In the genomic region with DNA sequence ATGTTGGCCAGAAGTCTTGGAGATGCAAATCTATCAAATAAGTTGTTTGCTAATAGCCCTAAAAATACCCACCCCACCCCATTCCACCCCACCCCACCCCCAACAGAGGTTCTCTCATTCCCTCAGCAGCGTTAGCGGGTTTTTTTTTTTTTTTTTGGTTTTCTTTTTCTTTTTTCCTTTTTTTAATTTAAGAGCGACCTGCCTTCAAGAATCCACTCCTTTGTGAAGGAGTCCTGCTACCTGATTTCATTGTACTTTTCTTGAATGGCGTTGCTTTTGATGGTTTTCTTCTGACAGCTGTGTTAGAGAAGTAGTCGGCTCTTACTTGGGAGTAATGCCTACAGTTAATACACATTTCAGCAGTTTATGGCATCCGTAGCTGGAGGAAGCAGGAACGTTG, we compare ENCODE assay signal across 8 mouse cellular contexts. TPM values are rescaled to one million over a fixed set of nuclear protein-coding genes. Genes with fewer than 3 reads are reported as not detected.
A peak's percentile ranks its signal among the peaks of the same experiment; 100 is the strongest.
DNase-seq lines count a peak whose midpoint lies in the region; ATAC-seq and TF ChIP-seq lines count a peak whose summit lies in the region.

No protein-coding gene starts in this region.

- TF ChIP-seq RAD21 in MEL (IDR thresholded peaks at IDR 0.05; ENCODE audit: low read depth, low read length) = no peak

- TF ChIP-seq POLR2A in MEL (IDR thresholded peaks at IDR 0.05; ENCODE audit: control insufficient read depth in 1 of 2, insufficient read depth in 1 of 2, low read depth in 1 of 2, low read length in 2 of 2, poor library complexity in 1 of 2) = no peak

- TF ChIP-seq CTCF in MEL (IDR thresholded peaks at IDR 0.05 in 2 of 3, conservative IDR thresholded peaks at IDR 0.05 in 1 of 3; ENCODE audit: control insufficient read depth in 1 of 3, insufficient read depth in 1 of 3, low read depth in 2 of 3, low read length in 3 of 3, poor library complexity in 1 of 3, severe bottlenecking in 1 of 3) = no peak

- H3K36me3 ChIP-seq in heart, embryonic 13.5 days = peaks cover 1% of the 10 kb centered on the region
- peaks cover 0 to 38% of the 10 kb centered on the region in 2 experiments; a peak in 2 of 4 replicates for H3K36me3 ChIP-seq in MEL (ENCODE audit: control insufficient read depth in 1 of 2, insufficient read depth in 2 of 2, low read length in 2 of 2)
- H3K36me3 ChIP-seq in hindbrain, embryonic 13.5 days = peaks cover 2% of the 10 kb centered on the region
- peaks cover 5% of the 10 kb centered on the region for H3K36me3 ChIP-seq in midbrain, embryonic 10.5 days

- H3K4me1 ChIP-seq in heart, embryonic 13.5 days = peaks cover 35% of the 10 kb centered on the region
- H3K4me1 ChIP-seq in MEL (ENCODE audit: control insufficient read depth in 1 of 2, insufficient read depth in 2 of 2, low read length in 2 of 2) = peaks cover 17 to 29% of the 10 kb centered on the region in 2 experiments
- H3K4me1 ChIP-seq in hindbrain, embryonic 13.5 days (replicated peaks) = peaks cover 43% of the 10 kb centered on the region
- peaks cover 32% of the 10 kb centered on the region for H3K4me1 ChIP-seq in midbrain, embryonic 10.5 days

- no peak overlapping the region for H3K27ac ChIP-seq in heart, embryonic 13.5 days (replicated peaks)
- peak overlapping the region; percentile 77 for H3K27ac ChIP-seq in MEL (ENCODE audit: control insufficient read depth, low read depth, low read length)
- H3K27ac ChIP-seq in hindbrain, embryonic 13.5 days = no peak overlapping the region
- peak overlapping the region; percentile 92; the same call in 1 of the 2 replicates for H3K27ac ChIP-seq in midbrain, embryonic 10.5 days (replicated peaks)

- intact Hi-C loops in gastrocnemius, postnatal 36 days (cut with DNase I) = loop anchor here (2.0 kb wide), 1 partner anchor 45 kb away; the partner anchor contains the start of gene Dtymk
- intact Hi-C loops in left cerebral cortex, postnatal 14 days (cut with DNase I) = loop anchor here (5.0 kb wide), 1 partner anchor 47 kb away; the partner anchor contains the start of genes Dtymk and Ing5

- no peaks in the 10 kb centered on the region for H3K9me3 ChIP-seq in heart, embryonic 13.5 days
- H3K9me3 ChIP-seq in MEL (replicated peaks; ENCODE audit: insufficient read depth, low read length) = no peaks in the 10 kb centered on the region
- no peaks in the 10 kb centered on the region for H3K9me3 ChIP-seq in hindbrain, embryonic 13.5 days
- H3K9me3 ChIP-seq in midbrain, embryonic 10.5 days (replicated peaks) = no peaks in the 10 kb centered on the region

- TF ChIP-seq EP300 in MEL (IDR thresholded peaks at IDR 0.05; ENCODE audit: low read depth in 1 of 2, low read length in 2 of 2) = no peak

- peaks cover 61% of the 10 kb centered on the region for H3K79me2 ChIP-seq in MEL (ENCODE audit: control insufficient read depth, insufficient read depth, low read length, poor library complexity)

- H3K4me2 ChIP-seq in heart, embryonic 13.5 days = peak overlapping the region; percentile 81
- H3K4me2 ChIP-seq in hindbrain, embryonic 13.5 days = peak overlapping the region; percentile 88

- ATAC-seq in heart, embryonic 13.5 days (ENCODE audit: extremely low read depth, insufficient number of reproducible peaks, low FRiP score, low TSS enrichment) = no peak
- no peak for ATAC-seq in hindbrain, embryonic 13.5 days (ENCODE audit: low FRiP score)
- ATAC-seq in erythroid progenitor cell, adult 5-6 weeks (replicated peaks; ENCODE audit: low FRiP score, poor library complexity, severe bottlenecking) = no peak

- H3K4me3 ChIP-seq in heart, embryonic 13.5 days = peak overlapping the region; percentile 91
- H3K4me3 ChIP-seq in MEL (ENCODE audit: control insufficient read depth in 1 of 2, insufficient read depth in 1 of 2, low read depth in 2 of 2, low read length in 2 of 2) = peak overlapping the region; percentile 89 to 94
- H3K4me3 ChIP-seq in hindbrain, embryonic 13.5 days = peak overlapping the region; percentile 99
- peak overlapping the region; percentile 97 for H3K4me3 ChIP-seq in midbrain, embryonic 10.5 days

- H3K27me3 ChIP-seq in heart, embryonic 13.5 days (replicated peaks) = no peaks in the 10 kb centered on the region
- H3K27me3 ChIP-seq in MEL (ENCODE audit: control insufficient read depth in 1 of 2, insufficient read depth in 2 of 2, low read length in 2 of 2) = no peaks in the 10 kb centered on the region
- H3K27me3 ChIP-seq in hindbrain, embryonic 13.5 days = no peaks in the 10 kb centered on the region
- no peaks in the 10 kb centered on the region for H3K27me3 ChIP-seq in midbrain, embryonic 10.5 days (ENCODE audit: low read depth, poor library complexity, severe bottlenecking)

- H3K9ac ChIP-seq in heart, embryonic 13.5 days = peak overlapping the region; percentile 97
- H3K9ac ChIP-seq in MEL (ENCODE audit: control insufficient read depth, low read depth, low read length, poor library complexity, severe bottlenecking) = peak overlapping the region; percentile 81
- peak overlapping the region; percentile 92 for H3K9ac ChIP-seq in hindbrain, embryonic 13.5 days

- no peak for DNase-seq in heart, adult 9 months (ENCODE audit: low spot score in 2 of 2)
- peak; percentile 58 for DNase-seq in MEL (ENCODE audit: low read depth, low spot score)
- DNase-seq in midbrain, embryonic 10.5 days (ENCODE audit: low spot score) = no peak
- no peak for DNase-seq in gastrocnemius, postnatal 36 days
- no peak for DNase-seq in left cerebral cortex, postnatal 14 days (ENCODE audit: low spot score in 2 of 2)

- WGBS in heart, embryonic 13.5 days = 27% methylated on average over 7 of the region's 7 CpGs
- 34% methylated on average over 7 of the region's 7 CpGs for WGBS in hindbrain, embryonic 13.5 days
- WGBS in midbrain, embryonic 10.5 days = 41% methylated on average over 7 of the region's 7 CpGs

TF ChIP-seq in MEL, 35 proteins besides CTCF, POLR2A, EP300 and RAD21 (continues in another document):
- TF ChIP-seq TCF12 (IDR thresholded peaks at IDR 0.05; ENCODE audit: low read depth, low read length) (no peak), CHD1 (IDR thresholded peaks at IDR 0.05; ENCODE audit: low read depth, low read length) (peak; percentile 82; the same call in 1 of the 2 replicates), RCOR1 (IDR thresholded peaks at IDR 0.05; ENCODE audit: low read depth, low read length) (no peak), MXI1 (IDR thresholded peaks at IDR 0.05; ENCODE audit: low read depth, low read length) (no peak), ZNF384 (IDR thresholded peaks at IDR 0.05; ENCODE audit: low read depth, low read length) (peak; percentile 82)

RNA-seq across cellular contexts. Expression of gene Thap4, which starts 1.0 kb away (rescaled TPM):
- polyA plus RNA-seq in heart, embryonic 13.5 days (2015; fragmentation: Nextera tagmentation; extraction: Ambion mirVana) = 50.8 and 54.4 TPM in 2 replicates
- 81.8 and 84.9 TPM in 2 replicates for total RNA-seq in MEL (2012; rRNA removed)
- polyA plus RNA-seq in MEL (2012; ENCODE audit: insufficient read depth in 1 of 2, insufficient read length in 2 of 2, low read depth in 1 of 2, low replicate concordance in 2 of 2, missing spikeins in 1 of 2) = 100 to 1,000 TPM in 1 of 2 experiments, not detected in 1; 117 TPM
- polyA plus RNA-seq in hindbrain, embryonic 13.5 days (2015; fragmentation: Nextera tagmentation; extraction: Ambion mirVana) = 41.3 and 43.4 TPM in 2 replicates
- polyA plus RNA-seq in midbrain, embryonic 10.5 days (2016; fragmentation: Nextera tagmentation; extraction: Ambion mirVana) = 47.8 and 49.6 TPM in 2 replicates
- total RNA-seq in gastrocnemius, postnatal 36 days (2021) = 10 to 100 TPM; 61.0 to 65.6 TPM
- 1.1 and 30.6 TPM in 2 replicates for total RNA-seq in erythroid progenitor cell, adult 5-6 weeks (2015; ENCODE audit: low replicate concordance)
- 3.1 and 14.1 TPM in 2 replicates for total RNA-seq in erythroid progenitor cell, adult 5-6 weeks (2017; ENCODE audit: low replicate concordance)
- 10 to 100 TPM; 31.2 to 34.2 TPM for total RNA-seq in left cerebral cortex, postnatal 14 days (2021)

RNA-seq across cellular contexts. Expression of gene Atg4b, which starts 4.3 kb away (rescaled TPM):
- polyA plus RNA-seq in heart, embryonic 13.5 days (2015; fragmentation: Nextera tagmentation; extraction: Ambion mirVana) = 51.0 and 58.6 TPM in 2 replicates
- total RNA-seq in MEL (2012; rRNA removed) = 56.8 and 57.9 TPM in 2 replicates
- polyA plus RNA-seq in MEL (2012; ENCODE audit: insufficient read depth in 1 of 2, insufficient read length in 2 of 2, low read depth in 1 of 2, low replicate concordance in 2 of 2, missing spikeins in 1 of 2) = 100 to 1,000 TPM in 1 of 2 experiments, not detected in 1; 121 TPM
- 107 and 112 TPM in 2 replicates for polyA plus RNA-seq in hindbrain, embryonic 13.5 days (2015; fragmentation: Nextera tagmentation; extraction: Ambion mirVana)
- polyA plus RNA-seq in midbrain, embryonic 10.5 days (2016; fragmentation: Nextera tagmentation; extraction: Ambion mirVana) = 85.6 and 92.4 TPM in 2 replicates
- total RNA-seq in gastrocnemius, postnatal 36 days (2021) = 10 to 100 TPM; 27.0 to 28.5 TPM
- 67.8 and 91.4 TPM in 2 replicates for total RNA-seq in erythroid progenitor cell, adult 5-6 weeks (2015; ENCODE audit: low replicate concordance)
- 116 and 166 TPM in 2 replicates for total RNA-seq in erythroid progenitor cell, adult 5-6 weeks (2017; ENCODE audit: low replicate concordance)
- 10 to 100 TPM; 68.3 to 76.7 TPM for total RNA-seq in left cerebral cortex, postnatal 14 days (2021)

RNA-seq across cellular contexts. Expression of gene Dtymk, which starts 46.1 kb away (rescaled TPM):
- polyA plus RNA-seq in heart, embryonic 13.5 days (2015; fragmentation: Nextera tagmentation; extraction: Ambion mirVana) = 154 and 178 TPM in 2 replicates
- total RNA-seq in MEL (2012; rRNA removed) = 402 and 454 TPM in 2 replicates
- polyA plus RNA-seq in MEL (2012; ENCODE audit: insufficient read depth in 1 of 2, insufficient read length in 2 of 2, low read depth in 1 of 2, low replicate concordance in 2 of 2, missing spikeins in 1 of 2) = 100 to 1,000 TPM; 193 to 391 TPM
- 157 and 161 TPM in 2 replicates for polyA plus RNA-seq in hindbrain, embryonic 13.5 days (2015; fragmentation: Nextera tagmentation; extraction: Ambion mirVana)
- 271 and 294 TPM in 2 replicates for polyA plus RNA-seq in midbrain, embryonic 10.5 days (2016; fragmentation: Nextera tagmentation; extraction: Ambion mirVana)
- 10 to 100 TPM; 14.0 to 15.1 TPM for total RNA-seq in gastrocnemius, postnatal 36 days (2021)
- total RNA-seq in erythroid progenitor cell, adult 5-6 weeks (2015; ENCODE audit: low replicate concordance) = 135 and 183 TPM in 2 replicates
- 123 and 140 TPM in 2 replicates for total RNA-seq in erythroid progenitor cell, adult 5-6 weeks (2017; ENCODE audit: low replicate concordance)
- total RNA-seq in left cerebral cortex, postnatal 14 days (2021) = 10 to 100 TPM; 58.6 to 61.5 TPM

RNA-seq across cellular contexts. Expression of gene Ing5, which starts 48.1 kb away (rescaled TPM):
- polyA plus RNA-seq in heart, embryonic 13.5 days (2015; fragmentation: Nextera tagmentation; extraction: Ambion mirVana) = 12.2 and 12.5 TPM in 2 replicates
- 23.1 and 27.6 TPM in 2 replicates for total RNA-seq in MEL (2012; rRNA removed)
- polyA plus RNA-seq in MEL (2012; ENCODE audit: insufficient read depth in 1 of 2, insufficient read length in 2 of 2, low read depth in 1 of 2, low replicate concordance in 2 of 2, missing spikeins in 1 of 2) = 10 to 100 TPM in 1 of 2 experiments, not detected in 1; 29.2 TPM
- polyA plus RNA-seq in hindbrain, embryonic 13.5 days (2015; fragmentation: Nextera tagmentation; extraction: Ambion mirVana) = 9.4 and 10.5 TPM in 2 replicates
- 24.3 and 25.7 TPM in 2 replicates for polyA plus RNA-seq in midbrain, embryonic 10.5 days (2016; fragmentation: Nextera tagmentation; extraction: Ambion mirVana)
- total RNA-seq in gastrocnemius, postnatal 36 days (2021) = 1 to 10 TPM; 3.0 to 4.2 TPM
- 10.5 and 18.4 TPM in 2 replicates for total RNA-seq in erythroid progenitor cell, adult 5-6 weeks (2015; ENCODE audit: low replicate concordance)
- total RNA-seq in erythroid progenitor cell, adult 5-6 weeks (2017; ENCODE audit: low replicate concordance) = 23.2 and 41.9 TPM in 2 replicates
- total RNA-seq in left cerebral cortex, postnatal 14 days (2021) = 1 to 10 TPM; 7.3 to 9.1 TPM

Comparison
In these comparisons a context has a peak if more than half of its experiments do, and no peak if none do; other contexts are left out.
1. H3K27ac ChIP-seq: peak in MEL (single experiment) and midbrain, embryonic 10.5 days (single experiment); none in heart, embryonic 13.5 days (single experiment) and hindbrain, embryonic 13.5 days (single experiment).
2. Peak in every context shown above with its lines, with median percentiles within 50 percentile points of each other: H3K4me3 ChIP-seq and H3K9ac ChIP-seq.